Mouse (Mus musculus): ENCODE measurements at regions not wholly inside any gene's neighbourhood (a gene's known extent, or its start where the extent isn't known, plus 50 kb on each side); places are given as distances from the start of the nearest gene placed in this dataset.
A peak's percentile ranks its signal among the peaks of the same experiment; 100 is the strongest.
"Not testable (repeated sequence)": the region's sequence is repeated elsewhere in the genome, so short reads cannot be mapped to it uniquely, and the experiment has no call there.

GRCm38 (mm10) chr17:42956588-42956987 is 59.8 kb upstream of the Tnfrsf21 start:
- no peak for ATAC-seq (ENCODE audit: insufficient read depth, low FRiP score)
- no peak overlapping the region for H3K4me2 ChIP-seq (ENCODE audit: low read depth, low read length)
- no peak overlapping the region for H3K4me3 ChIP-seq (replicated peaks; ENCODE audit: low read length)
- WGBS, result 54% methylated on average over 5 of the region's 5 CpGs
- no peak overlapping the region for H3K9ac ChIP-seq (ENCODE audit: low read length)
- no peaks in the 10 kb centered on the region for H3K4me1 ChIP-seq (ENCODE audit: control insufficient read depth, insufficient read depth, low read length)
- H3K27ac ChIP-seq (ENCODE audit: low read length), result no peak overlapping the region
- no peaks in the 10 kb centered on the region for H3K27me3 ChIP-seq (ENCODE audit: control insufficient read depth, insufficient read depth, low read length)
- no peaks in the 10 kb centered on the region for H3K36me3 ChIP-seq (ENCODE audit: control insufficient read depth, insufficient read depth, low read length)
- no peaks in the 10 kb centered on the region for H3K9me3 ChIP-seq (replicated peaks; ENCODE audit: control insufficient read depth, low read length)

GRCm38 (mm10) chr17:42954722-42955121 is 61.6 kb upstream of the Tnfrsf21 start:
- WGBS, result 34% methylated on average over 2 of the region's 2 CpGs
- no peaks in the 10 kb centered on the region for H3K27me3 ChIP-seq (ENCODE audit: control insufficient read depth, insufficient read depth, low read length)
- H3K4me1 ChIP-seq (ENCODE audit: control insufficient read depth, insufficient read depth, low read length), result no peaks in the 10 kb centered on the region
- H3K36me3 ChIP-seq (ENCODE audit: control insufficient read depth, insufficient read depth, low read length), result no peaks in the 10 kb centered on the region
- H3K9ac ChIP-seq (ENCODE audit: low read length), result no peak overlapping the region
- H3K4me3 ChIP-seq (replicated peaks; ENCODE audit: low read length), result no peak overlapping the region
- no peak overlapping the region for H3K27ac ChIP-seq (ENCODE audit: low read length)
- H3K9me3 ChIP-seq (replicated peaks; ENCODE audit: control insufficient read depth, low read length), result no peaks in the 10 kb centered on the region
- no peak overlapping the region for H3K4me2 ChIP-seq (ENCODE audit: low read depth, low read length)
- no peak for ATAC-seq (ENCODE audit: insufficient read depth, low FRiP score)

GRCm38 (mm10) chr17:42944453-42944852 is 68.0 kb upstream of the Cd2ap start:
- ATAC-seq (ENCODE audit: insufficient read depth, low FRiP score), result peak; percentile 63; the same call in 1 of the 2 replicates
- no peak overlapping the region for H3K4me3 ChIP-seq (replicated peaks; ENCODE audit: low read length)
- H3K9ac ChIP-seq (ENCODE audit: low read length), result no peak overlapping the region
- WGBS, result 71% methylated on average over 2 of the region's 2 CpGs
- H3K36me3 ChIP-seq (ENCODE audit: control insufficient read depth, insufficient read depth, low read length), result no peaks in the 10 kb centered on the region
- H3K4me2 ChIP-seq (ENCODE audit: low read depth, low read length), result no peak overlapping the region
- no peaks in the 10 kb centered on the region for H3K27me3 ChIP-seq (ENCODE audit: control insufficient read depth, insufficient read depth, low read length)
- no peaks in the 10 kb centered on the region for H3K9me3 ChIP-seq (replicated peaks; ENCODE audit: control insufficient read depth, low read length)
- no peaks in the 10 kb centered on the region for H3K4me1 ChIP-seq (ENCODE audit: control insufficient read depth, insufficient read depth, low read length)
- no peak overlapping the region for H3K27ac ChIP-seq (ENCODE audit: low read length)

- ATAC-seq (ENCODE audit: insufficient read depth, low FRiP score), result peak; percentile 68; the same call in 1 of the 2 replicates
- Histone ChIP-seq H3K4me2 (ENCODE audit: low read depth, low read length) (peak overlapping the region; percentile 31; the same call in 1 of the 2 replicates), H3K27ac (ENCODE audit: low read length) (no peak overlapping the region), H3K36me3 (ENCODE audit: control insufficient read depth, insufficient read depth, low read length) (no peaks in the 10 kb centered on the region), H3K9me3 (replicated peaks; ENCODE audit: control insufficient read depth, low read length) (no peaks in the 10 kb centered on the region), H3K4me3 (replicated peaks; ENCODE audit: low read length) (no peak overlapping the region), H3K4me1 (ENCODE audit: control insufficient read depth, insufficient read depth, low read length) (no peaks in the 10 kb centered on the region; the same call in 1 of the 2 replicates), H3K27me3 (ENCODE audit: control insufficient read depth, insufficient read depth, low read length) (no peaks in the 10 kb centered on the region), H3K9ac (ENCODE audit: low read length) (no peak overlapping the region)
- 6% methylated on average over 9 of the region's 9 CpGs for WGBS
Measured at GRCm38 (mm10) chr17:42943272-42943696, 66.8 kb upstream of the Cd2ap start.

- H3K4me1 ChIP-seq (ENCODE audit: control insufficient read depth, insufficient read depth, low read length), result no peaks in the 10 kb centered on the region; the same call in 1 of the 2 replicates
- no peak for ATAC-seq (ENCODE audit: insufficient read depth, low FRiP score)
- no peak overlapping the region for H3K4me2 ChIP-seq (ENCODE audit: low read depth, low read length)
- 39% methylated on average over 7 of the region's 7 CpGs for WGBS
- H3K9ac ChIP-seq (ENCODE audit: low read length), result no peak overlapping the region
- H3K27ac ChIP-seq (ENCODE audit: low read length), result peak overlapping the region; percentile 60; the same call in 1 of the 2 replicates
- H3K27me3 ChIP-seq (ENCODE audit: control insufficient read depth, insufficient read depth, low read length), result no peaks in the 10 kb centered on the region
- no peaks in the 10 kb centered on the region for H3K36me3 ChIP-seq (ENCODE audit: control insufficient read depth, insufficient read depth, low read length)
- no peaks in the 10 kb centered on the region for H3K9me3 ChIP-seq (replicated peaks; ENCODE audit: control insufficient read depth, low read length)
- no peak overlapping the region for H3K4me3 ChIP-seq (replicated peaks; ENCODE audit: low read length)
Measured at GRCm38 (mm10) chr17:42939476-42939875, 63.0 kb upstream of the Cd2ap start.

- H3K4me1 ChIP-seq (ENCODE audit: control insufficient read depth, insufficient read depth, low read length), result no peaks in the 10 kb centered on the region; the same call in 1 of the 2 replicates
- no peaks in the 10 kb centered on the region for H3K36me3 ChIP-seq (ENCODE audit: control insufficient read depth, insufficient read depth, low read length)
- ATAC-seq (ENCODE audit: insufficient read depth, low FRiP score), result peak; percentile 42
- H3K9ac ChIP-seq (ENCODE audit: low read length), result no peak overlapping the region
- H3K9me3 ChIP-seq (replicated peaks; ENCODE audit: control insufficient read depth, low read length), result no peaks in the 10 kb centered on the region
- no peak overlapping the region for H3K4me2 ChIP-seq (ENCODE audit: low read depth, low read length)
- no peaks in the 10 kb centered on the region for H3K27me3 ChIP-seq (ENCODE audit: control insufficient read depth, insufficient read depth, low read length)
- H3K4me3 ChIP-seq (replicated peaks; ENCODE audit: low read length), result no peak overlapping the region
- H3K27ac ChIP-seq (ENCODE audit: low read length), result peak overlapping the region; percentile 60; the same call in 1 of the 2 replicates
- 28% methylated on average over 1 of the region's 1 CpGs for WGBS
Measured at GRCm38 (mm10) chr17:42938579-42938978, 62.1 kb upstream of the Cd2ap start.

- H3K27me3 ChIP-seq (ENCODE audit: control insufficient read depth, insufficient read depth, low read length); H3K27ac ChIP-seq (ENCODE audit: low read length); H3K9me3 ChIP-seq (replicated peaks; ENCODE audit: control insufficient read depth, low read length); H3K36me3 ChIP-seq (ENCODE audit: control insufficient read depth, insufficient read depth, low read length); H3K4me2 ChIP-seq (ENCODE audit: low read depth, low read length); ATAC-seq (ENCODE audit: insufficient read depth, low FRiP score); H3K9ac ChIP-seq (ENCODE audit: low read length); H3K4me1 ChIP-seq (ENCODE audit: control insufficient read depth, insufficient read depth, low read length); H3K4me3 ChIP-seq (replicated peaks; ENCODE audit: low read length): not testable (repeated sequence)
- 92% methylated on average over 3 of the region's 3 CpGs for WGBS
Measured at GRCm38 (mm10) chr17:42937480-42937879, 61.0 kb upstream of the Cd2ap start.

- no peaks in the 10 kb centered on the region for H3K9me3 ChIP-seq (replicated peaks; ENCODE audit: control insufficient read depth, low read length)
- 0 out of 2 replicates have a peak overlapping the region, but pooled peaks have one; percentile 48 for H3K27ac ChIP-seq (ENCODE audit: low read length)
- H3K4me3 ChIP-seq (replicated peaks; ENCODE audit: low read length), result no peak overlapping the region
- 62% methylated on average over 3 of the region's 3 CpGs for whole genome bisulfite sequencing
- H3K9ac ChIP-seq (ENCODE audit: low read length), result no peak overlapping the region
- no peaks in the 10 kb centered on the region for H3K36me3 ChIP-seq (ENCODE audit: control insufficient read depth, insufficient read depth, low read length)
- ATAC-seq (ENCODE audit: insufficient read depth, low FRiP score), result no peak
- H3K4me1 ChIP-seq (ENCODE audit: control insufficient read depth, insufficient read depth, low read length), result no peaks in the 10 kb centered on the region; the same call in 1 of the 2 replicates
- H3K27me3 ChIP-seq (ENCODE audit: control insufficient read depth, insufficient read depth, low read length), result no peaks in the 10 kb centered on the region
- no peak overlapping the region for H3K4me2 ChIP-seq (ENCODE audit: low read depth, low read length)
Measured at GRCm38 (mm10) chr17:42934068-42934467, 57.6 kb upstream of the Cd2ap start.

GRCm38 (mm10) chr17:42933335-42934004 is 57.0 kb upstream of the Cd2ap start:
- H3K36me3 ChIP-seq (ENCODE audit: control insufficient read depth, insufficient read depth, low read length), result no peaks in the 10 kb centered on the region
- no peak overlapping the region for H3K9ac ChIP-seq (ENCODE audit: low read length)
- no peak for ATAC-seq (ENCODE audit: insufficient read depth, low FRiP score)
- H3K9me3 ChIP-seq (replicated peaks; ENCODE audit: control insufficient read depth, low read length), result no peaks in the 10 kb centered on the region
- peak overlapping the region; percentile 48; the same call in 1 of the 2 replicates for H3K27ac ChIP-seq (ENCODE audit: low read length)
- H3K27me3 ChIP-seq (ENCODE audit: control insufficient read depth, insufficient read depth, low read length), result no peaks in the 10 kb centered on the region
- H3K4me3 ChIP-seq (replicated peaks; ENCODE audit: low read length), result no peak overlapping the region
- no peak overlapping the region for H3K4me2 ChIP-seq (ENCODE audit: low read depth, low read length)
- no peaks in the 10 kb centered on the region; the same call in 1 of the 2 replicates for H3K4me1 ChIP-seq (ENCODE audit: control insufficient read depth, insufficient read depth, low read length)
- 48% methylated on average over 7 of the region's 7 CpGs for WGBS
